Mouse (Mus musculus): Measurements from ENCODE around the gene Hfe2.
"Not testable (repeated sequence)": the region's sequence is repeated elsewhere in the genome, so short reads cannot be mapped to it uniquely, and the experiment has no call there.

The Hfe2 gene

GRCm38 (mm10) chr3:96524914-96525313 lies at the start of gene Hfe2:
Hfe2 (plus strand) TSS chr3:96525172.
- no peak for DNase-seq (ENCODE audit: low read depth, low spot score)

GRCm38 (mm10) chr3:96477084-96477483 lies 47.9 kb upstream of the Hfe2 start:
- DNase-seq (ENCODE audit: low read depth, low spot score), result no peak

DNA sequence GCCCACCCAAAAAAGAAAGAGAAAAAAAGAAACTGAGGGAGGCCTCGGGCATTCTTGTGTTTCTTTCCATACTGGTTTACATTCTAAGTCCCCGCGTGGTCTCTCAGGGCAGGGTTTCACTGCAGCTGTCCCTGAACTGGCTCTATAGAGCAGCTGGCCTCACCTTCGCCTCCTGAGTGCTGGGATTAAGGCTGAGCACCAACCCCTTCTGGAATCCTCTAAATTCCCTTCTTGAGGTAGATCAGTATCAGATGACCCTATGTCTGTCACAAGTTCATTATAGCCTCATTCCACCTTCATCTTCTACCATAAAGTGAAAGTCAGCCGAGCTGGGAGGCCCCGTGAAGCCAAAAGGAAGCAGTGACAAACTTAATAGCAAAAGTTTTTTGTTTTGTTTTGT lies 47.4 kb upstream of the Hfe2 start:
- no peak for DNase-seq (ENCODE audit: low read depth, low spot score)

DNA sequence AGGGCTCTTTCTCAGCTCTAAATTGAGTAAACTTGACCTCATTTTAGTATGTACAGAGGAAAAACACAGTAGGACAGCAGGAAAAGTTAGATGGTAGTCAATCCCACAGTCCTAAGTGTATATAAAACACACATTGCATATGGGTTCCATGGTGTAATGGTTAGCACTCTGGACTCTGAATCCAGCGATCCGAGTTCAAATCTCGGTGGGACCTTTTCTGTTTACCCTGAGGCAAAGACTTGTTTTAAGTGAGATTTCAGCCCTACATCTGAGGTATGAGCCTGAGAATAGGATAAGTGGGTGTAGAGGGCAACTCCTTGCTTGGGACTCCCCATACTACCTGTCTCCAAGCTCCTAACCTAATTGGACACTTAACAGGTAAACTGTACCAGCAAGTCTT lies 45.7 kb upstream of the Hfe2 start:
- DNase-seq (ENCODE audit: low read depth, low spot score), result peak; percentile 92

- DNase-seq (ENCODE audit: low read depth, low spot score), result no peak
Observed at GRCm38 (mm10) chr3:96480684-96481270, 44.2 kb upstream of the Hfe2 start.

- DNase-seq (ENCODE audit: low read depth, low spot score), result no peak
Observed at GRCm38 (mm10) chr3:96481856-96482255, 43.1 kb upstream of the Hfe2 start.

DNA sequence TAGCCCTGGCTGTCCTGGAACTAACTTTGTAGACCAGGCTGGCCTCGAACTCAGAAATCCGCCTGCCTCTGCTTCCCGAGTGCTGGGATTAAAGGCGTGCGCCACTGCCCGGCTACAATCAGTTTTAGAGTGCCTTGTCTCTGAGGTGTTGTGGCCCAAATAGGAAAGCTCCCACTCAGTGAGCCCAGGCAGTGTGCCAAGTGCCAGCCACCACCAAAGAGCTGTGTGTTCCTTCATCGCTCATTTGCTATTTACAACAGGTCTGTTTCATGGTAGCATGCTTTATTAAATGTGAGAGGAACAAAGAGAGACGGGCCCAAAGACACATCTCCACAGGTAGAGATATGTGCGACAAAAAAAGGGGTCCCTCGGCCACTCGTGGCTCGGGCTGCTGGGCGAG lies 42.5 kb upstream of the Hfe2 start:
- no peak for DNase-seq (ENCODE audit: low read depth, low spot score)

- DNase-seq (ENCODE audit: low read depth, low spot score), result peak; percentile 53
Observed at GRCm38 (mm10) chr3:96483044-96483443, 41.9 kb upstream of the Hfe2 start.

- no peak for DNase-seq (ENCODE audit: low read depth, low spot score)
Observed at GRCm38 (mm10) chr3:96483946-96484345, 41.0 kb upstream of the Hfe2 start.

DNA sequence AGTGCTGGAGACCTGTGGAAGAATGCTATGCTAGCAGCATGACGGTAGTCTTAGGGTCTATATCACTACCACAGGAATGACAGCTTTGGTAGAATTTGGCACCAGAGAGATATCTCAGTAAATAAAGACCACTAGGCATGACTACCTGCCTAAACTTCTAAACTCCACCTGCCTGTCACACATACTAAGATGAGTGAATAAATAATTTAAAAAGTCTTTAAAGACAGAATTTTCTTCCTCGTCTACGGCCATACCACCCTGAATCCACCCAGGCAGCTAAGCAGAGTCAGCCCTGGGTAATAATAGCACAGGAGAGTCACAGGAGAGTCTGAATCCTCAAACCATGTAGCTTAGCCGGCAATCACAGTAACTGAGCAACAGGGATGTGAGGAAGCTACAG lies 40.1 kb upstream of the Hfe2 start:
- no peak for DNase-seq (ENCODE audit: low read depth, low spot score)

- no peak for DNase-seq (ENCODE audit: low read depth, low spot score)
Observed at GRCm38 (mm10) chr3:96485361-96485760, 39.6 kb upstream of the Hfe2 start.

GRCm38 (mm10) chr3:96486064-96486827 lies 38.7 kb upstream of the Hfe2 start:
- not testable (repeated sequence) for DNase-seq (ENCODE audit: low read depth, low spot score)

GRCm38 (mm10) chr3:96486828-96487559 lies 38.0 kb upstream of the Hfe2 start:
- not testable (repeated sequence) for DNase-seq (ENCODE audit: low read depth, low spot score)

DNA sequence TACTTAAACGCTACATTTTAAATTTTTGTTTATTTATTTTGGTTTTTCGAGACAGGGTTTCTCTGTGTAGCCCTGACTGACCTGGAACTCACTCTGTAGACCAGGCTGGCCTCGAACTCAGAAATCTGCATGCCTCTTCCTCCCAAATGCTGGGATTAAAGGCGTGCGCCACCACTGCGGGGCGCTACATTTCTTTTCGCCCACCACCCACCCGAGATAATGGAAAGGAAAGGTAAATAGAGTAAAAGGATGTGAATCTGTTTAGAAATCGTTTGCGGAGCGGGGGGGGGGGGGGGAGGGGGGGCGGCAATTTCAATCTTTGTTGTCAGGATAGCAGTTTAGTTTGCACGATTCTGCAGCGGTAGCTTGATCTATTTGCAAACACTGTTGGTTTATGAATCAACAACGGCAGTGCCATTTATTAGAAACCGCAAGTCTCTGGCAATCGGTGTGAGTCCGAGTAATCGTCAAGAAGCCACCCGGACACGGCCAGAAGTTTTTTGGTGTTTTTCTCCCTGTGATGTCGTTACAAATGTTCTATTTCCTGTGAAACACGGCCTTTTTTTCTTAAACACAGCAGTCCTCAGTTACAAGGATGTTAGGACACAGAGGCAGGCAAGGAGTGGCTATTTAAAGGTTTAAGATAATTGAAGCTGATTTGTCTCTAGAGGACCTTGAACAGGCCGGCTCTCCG lies 37.2 kb upstream of the Hfe2 start:
- peak; percentile 72 for DNase-seq (ENCODE audit: low read depth, low spot score)

DNA sequence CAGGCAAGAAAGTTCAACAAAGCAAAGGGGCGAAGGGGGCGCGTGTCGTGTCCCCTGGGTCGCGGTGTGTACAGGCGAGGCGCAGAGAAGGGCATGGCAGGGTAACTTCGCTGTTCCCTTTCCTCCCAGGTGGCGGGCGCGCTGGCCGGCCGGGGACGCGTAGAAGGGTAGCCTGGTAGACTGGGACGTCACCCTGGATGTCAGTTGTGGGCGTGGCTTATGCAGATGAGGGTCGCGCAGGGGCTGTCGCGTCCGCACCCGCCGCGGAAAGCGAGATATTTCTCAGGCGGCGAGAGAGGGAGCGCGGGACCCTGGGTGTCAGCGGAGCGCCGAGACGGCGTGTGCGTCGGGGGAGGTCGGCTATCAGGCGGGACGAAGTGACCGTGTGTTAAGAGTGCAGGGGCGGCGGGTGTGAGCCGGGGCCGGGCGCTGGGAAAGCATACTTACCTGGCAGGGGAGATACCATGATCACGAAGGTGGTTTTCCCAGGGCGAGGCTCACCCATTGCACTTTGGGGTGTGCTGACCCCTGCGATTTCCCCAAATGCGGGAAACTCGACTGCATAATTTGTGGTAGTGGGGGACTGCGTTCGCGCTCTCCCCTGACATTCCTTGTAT lies 36.6 kb upstream of the Hfe2 start:
- DNase-seq (ENCODE audit: low read depth, low spot score), result not testable (repeated sequence)

GRCm38 (mm10) chr3:96488907-96489629 lies 35.9 kb upstream of the Hfe2 start:
- DNase-seq (ENCODE audit: low read depth, low spot score), result not testable (repeated sequence)

DNA sequence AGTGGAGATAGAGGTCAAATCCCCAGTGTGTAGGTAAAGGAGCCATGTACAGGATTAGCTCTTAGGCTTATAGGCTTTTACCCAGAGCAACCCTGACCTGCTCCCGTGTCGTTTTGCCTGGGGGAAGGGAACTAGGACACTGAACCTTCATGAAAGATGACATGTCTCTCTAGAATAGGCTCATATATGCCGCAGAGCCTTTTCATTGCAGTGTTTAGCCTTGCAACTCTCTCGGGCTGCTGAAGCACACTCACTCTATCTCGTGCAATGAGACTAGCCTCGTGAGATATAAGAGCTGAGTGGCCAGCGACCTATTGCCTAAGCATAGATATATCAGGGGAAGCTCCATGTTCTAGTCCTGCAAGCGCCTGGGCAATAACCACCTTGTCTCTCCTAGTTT lies 35.3 kb upstream of the Hfe2 start:
- not testable (repeated sequence) for DNase-seq (ENCODE audit: low read depth, low spot score)

DNA sequence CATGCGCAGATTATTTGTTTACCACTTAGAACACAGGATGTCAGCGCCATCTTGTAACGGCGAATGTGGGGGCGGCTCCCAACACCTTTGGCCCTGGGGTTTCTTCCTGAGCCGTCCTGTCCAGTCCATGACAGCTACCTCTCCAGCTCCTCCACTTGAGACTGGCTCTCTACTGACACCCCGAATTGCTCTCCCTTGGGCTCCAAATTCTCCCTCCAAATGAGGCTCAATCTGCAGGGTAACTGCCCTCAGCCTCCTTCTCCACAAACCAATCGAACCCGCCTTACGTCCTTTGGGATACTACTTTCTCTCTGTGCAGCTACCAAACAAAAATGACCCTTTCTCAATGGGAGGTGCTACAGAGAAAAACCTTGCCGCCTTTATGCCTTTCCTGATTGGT lies 30.5 kb upstream of the Hfe2 start:
- DNase-seq (ENCODE audit: low read depth, low spot score), result not testable (repeated sequence)

- no peak for DNase-seq (ENCODE audit: low read depth, low spot score)
Observed at GRCm38 (mm10) chr3:96494912-96495311, 30.1 kb upstream of the Hfe2 start.

- no peak for DNase-seq (ENCODE audit: low read depth, low spot score)
Observed at GRCm38 (mm10) chr3:96495490-96496210, 29.3 kb upstream of the Hfe2 start.
